Mouse (Mus musculus): ENCODE results near the gene Tchp.

DNA sequence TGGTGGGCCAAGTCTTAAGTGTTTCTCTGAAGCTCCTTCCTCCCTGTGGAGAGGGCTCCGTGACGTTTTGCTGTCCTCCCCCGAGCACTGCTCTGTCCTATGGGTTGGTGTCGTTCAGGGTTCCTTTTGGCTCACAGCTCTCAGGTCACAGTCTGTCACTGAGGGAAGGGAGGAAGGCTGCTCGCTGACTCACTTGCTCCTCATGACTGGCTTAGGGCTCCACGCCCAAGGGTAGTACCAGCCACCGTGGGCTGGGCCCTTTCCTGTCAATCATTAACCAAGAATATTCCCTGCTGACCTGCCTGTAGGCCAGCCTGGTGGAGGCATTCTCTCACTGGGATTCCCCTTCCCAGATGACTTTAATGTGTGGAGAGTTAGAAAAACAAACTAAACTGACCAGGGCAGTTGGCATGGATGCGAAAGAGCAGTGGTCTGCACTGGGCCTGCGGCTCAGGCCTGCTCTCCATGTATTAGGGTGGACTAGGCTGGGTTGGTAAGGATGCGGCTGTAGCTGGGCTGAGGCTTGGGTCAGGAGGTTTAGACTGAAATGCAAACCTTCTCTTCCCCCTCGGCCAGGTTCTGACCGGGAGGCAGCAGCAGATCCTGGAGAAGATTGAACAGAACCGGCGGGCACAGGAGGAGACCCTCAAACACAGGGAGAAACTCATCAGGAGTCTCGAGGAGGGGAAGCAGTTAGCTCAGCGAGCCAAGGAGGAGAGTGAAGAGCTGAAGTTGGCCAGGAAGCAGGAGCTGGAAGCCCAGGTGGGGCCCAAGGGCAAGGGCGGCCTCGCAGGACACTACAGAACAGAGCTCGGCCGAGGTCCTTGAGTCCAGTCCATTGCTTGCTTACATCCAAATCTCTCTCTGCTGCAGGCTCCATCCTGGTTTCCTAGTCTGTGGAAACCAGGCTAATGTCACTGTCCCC lies 11.7 kb downstream of the Tchp start:
- TF ChIP-seq EP300 (IDR thresholded peaks at IDR 0.05; ENCODE audit: low read depth) = no peak
- TF ChIP-seq CTCF (IDR thresholded peaks at IDR 0.05; ENCODE audit: low read depth) = no peak
